Mouse (Mus musculus) heart, embryonic 13.5 days (tissue): ENCODE data around the gene Gm4847. TPM values are rescaled to one million over a fixed set of nuclear protein-coding genes. Genes with fewer than 3 reads are reported as not detected.

Experiments
- ATAC-seq: fragments of 200-750 bp; cut with Nextera tagmentation; 2 replicates; pipeline ENCODE4 v1.8.0; 2017; ENCODE audit warnings: moderate TSS enrichment; ENCODE audit not compliant: insufficient number of reproducible peaks, low FRiP score, low TSS enrichment; ENCODE audit errors: extremely low read depth
- H3K27ac ChIP-seq: fragments of 300-500 bp; sonication (generic); replicated peaks from 2 replicates; pipeline ENCODE4 v1.5.1; 2015; ENCODE audit warnings: moderate library complexity, mild to moderate bottlenecking, inconsistent platforms
- H3K27me3 ChIP-seq: fragments of 300-500 bp; sonication (generic); replicated peaks from 2 replicates; pipeline ENCODE4 v1.6.1; 2015; ENCODE audit warnings: mild to moderate bottlenecking, inconsistent platforms
- H3K36me3 ChIP-seq: fragments of 300-500 bp; sonication (generic); 2 replicates; pipeline ENCODE4 v1.6.1; 2015; ENCODE audit warnings: mild to moderate bottlenecking, inconsistent platforms
- H3K4me1 ChIP-seq: fragments of 300-500 bp; sonication (generic); 2 replicates; pipeline ENCODE4 v1.6.1; 2015; ENCODE audit warnings: inconsistent platforms
- H3K4me2 ChIP-seq: fragments of 300-500 bp; sonication (generic); 2 replicates; pipeline ENCODE4 v1.6.1; 2015; ENCODE audit warnings: inconsistent platforms, mild to moderate bottlenecking, moderate library complexity
- H3K4me3 ChIP-seq: fragments of 300-500 bp; sonication (generic); 2 replicates; pipeline ENCODE4 v1.5.1; 2015; ENCODE audit warnings: moderate library complexity, mild to moderate bottlenecking, inconsistent platforms
- H3K9ac ChIP-seq: fragments of 300-500 bp; sonication (generic); 2 replicates; pipeline ENCODE4 v1.6.1; 2015; ENCODE audit warnings: inconsistent platforms, mild to moderate bottlenecking, moderate library complexity
- H3K9me3 ChIP-seq: fragments of 300-500 bp; sonication (generic); 2 replicates; pipeline ENCODE4 v1.6.1; 2016; ENCODE audit warnings: inconsistent platforms
- WGBS: fragments of 180-500 bp; shearing (Covaris S2); methylation state at CpG from one replicate; pipeline ENCODE4 v1.1.7; 2015; ENCODE audit warnings: mixed read lengths; 5-methylcytosine and 5-hydroxymethylcytosine counted together
- microRNA-seq: library from miRNA; unstranded; fragments of <30 nt; microRNA quantifications from one replicate; pipeline ENCODE4, GENCODE M21; 2016
- polyA plus RNA-seq: library from polyadenylated mRNA; unstranded; fragments of >200 nt; fragmentation: Nextera tagmentation; extraction: Ambion mirVana; gene quantifications from 2 replicates; pipeline ENCODE4 v1.2.1, GENCODE M21; 2015

The Gm4847 gene
- not detected in 2 replicates for polyA plus RNA-seq

- H3K36me3 ChIP-seq, result no peaks in the 10 kb centered on the region
- WGBS, result 75% methylated on average over 2 of the region's 2 CpGs
- H3K9ac ChIP-seq, result no peak within 1 kb of the TSS
- peaks cover 6% of the 10 kb centered on the region; the same call in 1 of the 2 replicates for H3K9me3 ChIP-seq
- ATAC-seq, result no peak
- H3K27ac ChIP-seq, result no peak within 1 kb of the TSS
- H3K4me2 ChIP-seq, result no peak within 1 kb of the TSS
- H3K4me1 ChIP-seq, result no peaks in the 10 kb centered on the region
- no peaks in the 10 kb centered on the region for H3K27me3 ChIP-seq
- H3K4me3 ChIP-seq, result no peak within 1 kb of the TSS
These were observed at the start of gene Gm4847 for GRCm38 (mm10) chr1:166647593-166647992. Gm4847 (minus strand) TSS chr1:166647693.

- Histone ChIP-seq H3K27me3 (no peaks in the 10 kb centered on the region), H3K4me3 (no peak within 1 kb of the TSS), H3K9ac (no peak within 1 kb of the TSS), H3K4me1 (no peaks in the 10 kb centered on the region), H3K36me3 (no peaks in the 10 kb centered on the region), H3K4me2 (no peak within 1 kb of the TSS), H3K27ac (no peak within 1 kb of the TSS), H3K9me3 (no peaks in the 10 kb centered on the region)
- ATAC-seq, result no peak
- 88% methylated on average over 1 of the region's 1 CpGs for WGBS
These were observed 34.3 kb upstream of the Gm4847 start, which contains the start of gene Fmo9 for GRCm38 (mm10) chr1:166681745-166682144. Fmo9 (minus strand) TSS chr1:166681845.

DNA sequence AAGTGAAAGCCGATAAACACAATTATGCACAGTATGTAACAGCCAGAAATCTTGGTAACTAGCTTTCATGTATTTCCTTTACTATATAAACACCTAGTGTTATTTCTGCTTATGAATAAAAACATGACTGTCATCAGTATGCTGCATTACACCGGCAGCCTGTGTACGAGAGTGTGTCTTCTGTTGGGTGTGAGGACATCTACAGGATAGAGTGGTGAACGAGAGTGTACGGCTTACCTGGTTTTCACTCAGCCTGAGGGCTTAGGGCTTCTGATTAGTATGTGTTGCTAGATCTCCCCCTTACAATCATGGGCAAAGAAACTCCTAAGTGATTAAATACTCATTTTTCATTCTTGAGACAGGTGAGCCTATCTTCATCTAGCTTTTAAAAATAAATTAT lies 21.8 kb upstream of the Gm4847 start:
- ATAC-seq, result no peak
- WGBS, result 78% methylated on average over 5 of the region's 5 CpGs
- Histone ChIP-seq H3K4me1 (no peaks in the 10 kb centered on the region), H3K9me3 (no peaks in the 10 kb centered on the region), H3K4me3 (no peak overlapping the region), H3K9ac (no peak overlapping the region), H3K27me3 (no peaks in the 10 kb centered on the region), H3K36me3 (no peaks in the 10 kb centered on the region), H3K27ac (no peak overlapping the region), H3K4me2 (no peak overlapping the region)

- Histone ChIP-seq H3K4me1 (no peaks in the 10 kb centered on the region), H3K4me3 (no peak overlapping the region), H3K4me2 (no peak overlapping the region), H3K27ac (no peak overlapping the region), H3K36me3 (no peaks in the 10 kb centered on the region), H3K9me3 (no peaks in the 10 kb centered on the region), H3K27me3 (no peaks in the 10 kb centered on the region), H3K9ac (no peak overlapping the region)
- WGBS, result 66% methylated on average over 8 of the region's 8 CpGs
- ATAC-seq, result no peak
These were observed 13.3 kb upstream of the Gm4847 start for GRCm38 (mm10) chr1:166660800-166661199.

Small RNA genes within 50 kb of the gene (microRNA-seq; reads per million reads assigned to microRNA genes)
- gene Gm22992, result not detected

Other genes with a start within 250 kb of the Gm4847 start
- gene Pogk, start 237.8 kb downstream of the Gm4847 start, polyA plus RNA-seq, result 9.6 and 9.8 TPM in 2 replicates
- gene Gm4846, start 150.1 kb downstream of the Gm4847 start, polyA plus RNA-seq, result not detected in 2 replicates
- not detected in 2 replicates for gene Fmo9, start 34.2 kb upstream of the Gm4847 start, polyA plus RNA-seq